Mouse (Mus musculus) midbrain, embryonic 14.5 days (tissue): ENCODE measurements around the gene Ybx2. TPM values are rescaled to one million over a fixed set of nuclear protein-coding genes. Genes with fewer than 3 reads are reported as not detected.
A peak's percentile ranks its signal among the peaks of the same experiment; 100 is the strongest.
"Not testable (repeated sequence)": the region's sequence is repeated elsewhere in the genome, so short reads cannot be mapped to it uniquely, and the experiment has no call there.

Source experiments
- ATAC-seq: fragments of 200-750 bp; cut with Nextera tagmentation; 2 replicates; pipeline ENCODE4 v1.8.0; 2017; ENCODE audit warnings: moderate number of reproducible peaks, moderate library complexity; ENCODE audit not compliant: low FRiP score, low TSS enrichment
- DNase-seq: peaks from one replicate; pipeline ENCODE4 v3.0.0-alpha.2; 2015
- H3K27ac ChIP-seq: fragments of 300-500 bp; sonication (generic); replicated peaks from 2 replicates; pipeline ENCODE4 v1.5.1; 2014; ENCODE audit warnings: mild to moderate bottlenecking, low read depth, low read length, moderate library complexity
- H3K27me3 ChIP-seq: fragments of 300-500 bp; sonication (generic); 2 replicates; pipeline ENCODE4 v1.6.1; 2014; ENCODE audit warnings: low read length, control low read depth, mixed read lengths; ENCODE audit not compliant: control insufficient read depth, insufficient read depth
- H3K36me3 ChIP-seq: fragments of 300-500 bp; sonication (generic); 2 replicates; pipeline ENCODE4 v1.6.1; 2014; ENCODE audit warnings: low read length, control low read depth; ENCODE audit not compliant: control insufficient read depth, insufficient read depth
- H3K4me1 ChIP-seq: fragments of 300-500 bp; sonication (generic); 2 replicates; pipeline ENCODE4 v1.6.1; 2014; ENCODE audit warnings: mild to moderate bottlenecking, antibody characterized with exemption, low read length, control low read depth; ENCODE audit not compliant: control insufficient read depth, insufficient read depth
- H3K4me2 ChIP-seq: fragments of 300-500 bp; sonication (generic); 2 replicates; pipeline ENCODE4 v1.6.1; 2014; ENCODE audit warnings: mild to moderate bottlenecking, low read length, moderate library complexity
- H3K4me3 ChIP-seq: fragments of 300-500 bp; sonication (generic); replicated peaks from 2 replicates; pipeline ENCODE4 v1.5.1; 2014; ENCODE audit warnings: low read depth, low read length
- H3K9ac ChIP-seq: fragments of 300-500 bp; sonication (generic); replicated peaks from 2 replicates; pipeline ENCODE4 v1.6.1; 2014; ENCODE audit warnings: mild to moderate bottlenecking, low read length, moderate library complexity
- H3K9me3 ChIP-seq: fragments of 300-500 bp; sonication (generic); 2 replicates; pipeline ENCODE4 v1.6.1; 2016; ENCODE audit warnings: low read length, control low read depth, mixed read lengths; ENCODE audit not compliant: control insufficient read depth
- WGBS: fragments of 180-500 bp; shearing (Covaris S2); extraction: QIAGEN DNeasy Blood & Tissue Kit; methylation state at CpG from one replicate; pipeline ENCODE4 v1.1.7; 2014; 5-methylcytosine and 5-hydroxymethylcytosine counted together
- polyA plus RNA-seq: library from polyadenylated mRNA; unstranded; fragments of >200 nt; fragmentation: Nextera tagmentation; extraction: Ambion mirVana; gene quantifications from 2 replicates; pipeline ENCODE4 v1.2.1, GENCODE M21; 2014

Ybx2 gene
- polyA plus RNA-seq, 1 experiment from 2014 or later: 4.3 TPM

GRCm38 (mm10) chr11:69912716-69913530, 22.7 kb upstream of the Ybx2 start:
- Histone ChIP-seq H3K4me2 (peak overlapping the region; percentile 99), H3K4me1 (peaks cover 17% of the 10 kb centered on the region), H3K27ac (peak overlapping the region; percentile 90; the same call in 1 of the 2 replicates), H3K27me3 (no peaks in the 10 kb centered on the region), H3K9me3 (no peaks in the 10 kb centered on the region), H3K4me3 (peak overlapping the region; percentile 80; the same call in 1 of the 2 replicates), H3K36me3 (peaks cover 88% of the 10 kb centered on the region), H3K9ac (peak overlapping the region; percentile 82; the same call in 1 of the 2 replicates)
- DNase-seq (no peak), ATAC-seq (peak; percentile 26; the same call in 1 of the 2 replicates)
- 79% methylated on average over 15 of the region's 15 CpGs for WGBS

GRCm38 (mm10) chr11:69913554-69914371, 21.8 kb upstream of the Ybx2 start, which contains the start of gene Gps2:
Gene Gps2 (plus strand): TSS chr11:69913888.
- peak within 1 kb of the TSS; percentile 90 for H3K27ac ChIP-seq
- H3K9ac ChIP-seq: peak within 1 kb of the TSS; percentile 82
- DNase-seq: peak; percentile 97
- no peaks in the 10 kb centered on the region for H3K9me3 ChIP-seq
- H3K36me3 ChIP-seq: peaks cover 88% of the 10 kb centered on the region
- ATAC-seq: peak; percentile 93
- no peaks in the 10 kb centered on the region for H3K27me3 ChIP-seq
- H3K4me1 ChIP-seq: peaks cover 17% of the 10 kb centered on the region
- H3K4me2 ChIP-seq: peak within 1 kb of the TSS; percentile 99
- H3K4me3 ChIP-seq: peak within 1 kb of the TSS; percentile 80
- 1% methylated on average over 55 of the region's 61 CpGs for WGBS

- H3K27ac ChIP-seq: peak overlapping the region; percentile 90
- peaks cover 18% of the 10 kb centered on the region for H3K4me1 ChIP-seq
- peaks cover 85% of the 10 kb centered on the region for H3K36me3 ChIP-seq
- H3K9me3 ChIP-seq: no peaks in the 10 kb centered on the region
- H3K4me2 ChIP-seq: peak overlapping the region; percentile 99
- H3K4me3 ChIP-seq: peak overlapping the region; percentile 80
- DNase-seq: no peak
- ATAC-seq: no peak; the same call in 1 of the 2 replicates
- no peaks in the 10 kb centered on the region for H3K27me3 ChIP-seq
- WGBS: 4% methylated on average over 17 of the region's 17 CpGs
- peak overlapping the region; percentile 82 for H3K9ac ChIP-seq
These were observed 21.2 kb upstream of the Ybx2 start for GRCm38 (mm10) chr11:69914372-69914764.

GRCm38 (mm10) chr11:69914917-69915430, 20.6 kb upstream of the Ybx2 start:
- no peak overlapping the region for H3K27ac ChIP-seq
- peaks cover 79% of the 10 kb centered on the region for H3K36me3 ChIP-seq
- peak overlapping the region; percentile 80 for H3K4me3 ChIP-seq
- WGBS: 43% methylated on average over 9 of the region's 9 CpGs
- H3K27me3 ChIP-seq: no peaks in the 10 kb centered on the region
- no peaks in the 10 kb centered on the region for H3K9me3 ChIP-seq
- peak overlapping the region; percentile 82; the same call in 1 of the 2 replicates for H3K9ac ChIP-seq
- H3K4me1 ChIP-seq: peaks cover 21% of the 10 kb centered on the region
- DNase-seq (no peak), ATAC-seq (no peak)
- peak overlapping the region; percentile 99 for H3K4me2 ChIP-seq

- no peak overlapping the region for H3K4me2 ChIP-seq
- no peak overlapping the region; the same call in 1 of the 2 replicates for H3K27ac ChIP-seq
- H3K36me3 ChIP-seq: peaks cover 69% of the 10 kb centered on the region
- no peak overlapping the region for H3K9ac ChIP-seq
- H3K4me3 ChIP-seq: no peak overlapping the region
- no peak for ATAC-seq
- WGBS: 76% methylated on average over 5 of the region's 5 CpGs
- DNase-seq: no peak
- no peaks in the 10 kb centered on the region for H3K9me3 ChIP-seq
- H3K27me3 ChIP-seq: no peaks in the 10 kb centered on the region
- peaks cover 21% of the 10 kb centered on the region for H3K4me1 ChIP-seq
These were observed 19.6 kb upstream of the Ybx2 start for GRCm38 (mm10) chr11:69915667-69916627.

GRCm38 (mm10) chr11:69916652-69917378, 18.8 kb upstream of the Ybx2 start:
- 62% methylated on average over 7 of the region's 7 CpGs for WGBS
- H3K9ac ChIP-seq, ATAC-seq, DNase-seq, H3K27ac ChIP-seq, H3K4me3 ChIP-seq, H3K27me3 ChIP-seq, H3K9me3 ChIP-seq, H3K4me2 ChIP-seq: not testable (repeated sequence)
- H3K4me1 ChIP-seq: peaks cover 21% of the 10 kb centered on the region
- peaks cover 61% of the 10 kb centered on the region for H3K36me3 ChIP-seq

GRCm38 (mm10) chr11:69917379-69917948, 18.1 kb upstream of the Ybx2 start:
- Histone ChIP-seq H3K9ac (no peak overlapping the region), H3K4me3 (no peak overlapping the region), H3K4me1 (peaks cover 24% of the 10 kb centered on the region), H3K36me3 (peaks cover 54% of the 10 kb centered on the region), H3K4me2 (no peak overlapping the region), H3K9me3 (no peaks in the 10 kb centered on the region), H3K27me3 (no peaks in the 10 kb centered on the region), H3K27ac (no peak overlapping the region)
- WGBS: 88% methylated on average over 8 of the region's 8 CpGs
- ATAC-seq: no peak
- no peak for DNase-seq
